Mouse (Mus musculus): Measurements from ENCODE around the gene Coq7. TPM values are rescaled to one million over a fixed set of nuclear protein-coding genes. Genes with fewer than 3 reads are reported as not detected.

The Coq7 gene
- polyA plus RNA-seq, 1 experiment from 2014 or later, result 127 TPM

DNA sequence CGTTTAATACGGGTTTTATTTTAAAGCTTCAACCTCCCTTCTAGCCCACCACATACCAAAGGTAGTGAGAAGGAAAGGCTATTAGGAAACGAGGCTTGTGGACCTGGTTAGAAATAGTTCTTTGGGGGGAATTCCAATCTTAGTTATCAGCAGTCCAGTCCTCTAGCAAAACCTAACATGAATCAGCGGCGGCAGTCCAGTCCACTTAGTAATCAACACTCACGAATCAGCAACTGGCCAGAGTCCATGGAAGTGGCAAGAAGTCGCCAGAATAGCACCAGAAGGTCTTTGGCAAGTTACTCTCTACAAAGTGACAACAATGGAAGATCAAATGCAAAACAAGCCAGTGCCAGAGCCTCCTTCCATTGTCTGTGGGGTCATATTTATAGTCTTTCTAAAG lies 24.6 kb downstream of the Coq7 start:
- Histone ChIP-seq H3K27ac (ENCODE audit: low read depth, low read length) (no peak overlapping the region), H3K36me3 (ENCODE audit: control insufficient read depth, insufficient read depth, low read length) (no peaks in the 10 kb centered on the region), H3K4me3 (ENCODE audit: low read depth, low read length) (no peak overlapping the region), H3K4me2 (ENCODE audit: low read depth, low read length) (no peak overlapping the region), H3K27me3 (ENCODE audit: control insufficient read depth, insufficient read depth, low read length) (no peaks in the 10 kb centered on the region), H3K9me3 (ENCODE audit: control insufficient read depth, low read length) (no peaks in the 10 kb centered on the region), H3K9ac (replicated peaks; ENCODE audit: low read depth, low read length) (no peak overlapping the region), H3K4me1 (ENCODE audit: control insufficient read depth, insufficient read depth, low read length) (no peaks in the 10 kb centered on the region)
- ATAC-seq (ENCODE audit: low read depth), result no peak
- WGBS, result 82% methylated on average over 7 of the region's 7 CpGs

DNA sequence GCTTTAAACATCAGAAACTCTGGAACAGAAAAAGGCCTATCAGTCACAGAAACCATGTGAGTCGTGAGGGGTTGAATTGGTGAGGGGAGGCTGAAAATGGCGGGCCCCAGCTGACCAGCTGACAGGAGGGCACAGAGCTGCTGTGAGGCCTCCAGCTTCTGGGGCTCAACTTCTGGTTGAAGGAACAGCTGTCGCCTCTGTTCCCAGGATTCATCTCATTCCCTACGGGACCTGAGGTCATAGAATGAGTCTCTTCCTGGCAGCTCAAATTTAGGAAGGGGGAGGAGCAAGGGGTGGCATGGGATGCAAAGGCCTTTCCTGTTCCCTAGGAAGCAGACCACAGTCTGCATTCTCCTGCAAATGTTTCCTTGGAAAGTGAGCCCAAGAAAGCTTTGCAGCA lies 29.3 kb downstream of the Coq7 start:
- Histone ChIP-seq H3K4me1 (ENCODE audit: control insufficient read depth, insufficient read depth, low read length) (no peaks in the 10 kb centered on the region), H3K9ac (replicated peaks; ENCODE audit: low read depth, low read length) (no peak overlapping the region), H3K36me3 (ENCODE audit: control insufficient read depth, insufficient read depth, low read length) (no peaks in the 10 kb centered on the region), H3K27me3 (ENCODE audit: control insufficient read depth, insufficient read depth, low read length) (no peaks in the 10 kb centered on the region), H3K9me3 (ENCODE audit: control insufficient read depth, low read length) (no peaks in the 10 kb centered on the region), H3K27ac (ENCODE audit: low read depth, low read length) (no peak overlapping the region), H3K4me2 (ENCODE audit: low read depth, low read length) (no peak overlapping the region), H3K4me3 (ENCODE audit: low read depth, low read length) (no peak overlapping the region)
- 64% methylated on average over 4 of the region's 4 CpGs for WGBS
- ATAC-seq (ENCODE audit: low read depth), result no peak

DNA sequence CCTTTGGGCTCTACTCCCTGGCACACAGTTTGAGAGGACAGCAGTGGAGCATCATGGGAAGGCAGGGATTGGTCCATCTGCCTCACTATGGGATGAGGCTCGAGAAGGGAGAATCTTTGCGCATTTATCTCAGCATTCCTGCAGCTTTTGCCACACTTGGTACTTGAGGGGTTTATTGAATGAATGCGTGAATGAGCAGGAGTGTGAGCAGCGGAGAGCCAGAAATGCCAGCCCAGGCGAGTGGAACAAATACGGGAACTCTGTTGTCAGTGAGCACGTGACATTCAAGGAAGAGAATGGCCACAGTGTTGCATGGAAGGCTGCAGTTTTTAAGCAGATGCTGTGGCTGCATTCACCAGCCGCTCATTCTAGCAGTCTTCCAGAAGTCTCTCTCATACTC lies 30.8 kb downstream of the Coq7 start:
- Histone ChIP-seq H3K27ac (ENCODE audit: low read depth, low read length) (no peak overlapping the region), H3K36me3 (ENCODE audit: control insufficient read depth, insufficient read depth, low read length) (no peaks in the 10 kb centered on the region), H3K4me2 (ENCODE audit: low read depth, low read length) (no peak overlapping the region), H3K9me3 (ENCODE audit: control insufficient read depth, low read length) (no peaks in the 10 kb centered on the region), H3K9ac (replicated peaks; ENCODE audit: low read depth, low read length) (no peak overlapping the region), H3K4me3 (ENCODE audit: low read depth, low read length) (no peak overlapping the region), H3K27me3 (ENCODE audit: control insufficient read depth, insufficient read depth, low read length) (no peaks in the 10 kb centered on the region), H3K4me1 (ENCODE audit: control insufficient read depth, insufficient read depth, low read length) (no peaks in the 10 kb centered on the region)
- no peak for ATAC-seq (ENCODE audit: low read depth)
- WGBS, result 66% methylated on average over 8 of the region's 8 CpGs

DNA sequence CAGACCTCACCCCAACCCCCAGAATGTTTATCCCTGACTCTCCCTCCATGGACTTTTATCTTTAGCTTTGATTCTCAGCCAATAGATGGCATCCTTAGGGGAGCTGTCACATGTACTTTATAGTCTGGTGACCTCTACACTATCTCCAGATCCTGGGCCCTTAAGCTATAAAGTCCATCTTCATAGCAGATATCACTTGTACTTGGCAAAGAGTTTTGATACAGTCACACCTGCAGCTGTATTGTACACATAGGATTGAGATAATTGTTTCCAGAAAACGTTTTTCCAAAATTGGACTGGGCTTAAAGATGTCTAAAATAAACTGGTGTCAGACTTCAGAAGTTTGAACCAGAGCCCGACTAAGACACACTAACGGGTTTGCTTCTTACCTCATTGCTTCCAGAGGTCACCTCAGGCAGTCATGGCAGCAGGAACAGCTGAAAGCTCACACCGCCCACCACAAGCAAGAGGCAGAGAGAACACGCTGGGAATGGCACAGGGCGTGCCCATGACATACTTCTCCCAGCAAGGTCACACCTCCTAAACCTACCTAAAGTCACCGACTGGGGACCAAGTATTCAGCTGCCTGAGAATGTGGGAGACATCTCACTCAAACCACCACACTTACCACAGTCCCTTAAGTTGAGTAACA lies 33.2 kb downstream of the Coq7 start:
- no peak overlapping the region for H3K4me3 ChIP-seq (ENCODE audit: low read depth, low read length)
- no peak for ATAC-seq (ENCODE audit: low read depth)
- H3K4me1 ChIP-seq (ENCODE audit: control insufficient read depth, insufficient read depth, low read length), result no peaks in the 10 kb centered on the region
- WGBS, result 77% methylated on average over 7 of the region's 7 CpGs
- no peak overlapping the region for H3K27ac ChIP-seq (ENCODE audit: low read depth, low read length)
- H3K9me3 ChIP-seq (ENCODE audit: control insufficient read depth, low read length), result no peaks in the 10 kb centered on the region
- no peak overlapping the region for H3K9ac ChIP-seq (replicated peaks; ENCODE audit: low read depth, low read length)
- no peak overlapping the region for H3K4me2 ChIP-seq (ENCODE audit: low read depth, low read length)
- no peaks in the 10 kb centered on the region for H3K27me3 ChIP-seq (ENCODE audit: control insufficient read depth, insufficient read depth, low read length)
- no peaks in the 10 kb centered on the region for H3K36me3 ChIP-seq (ENCODE audit: control insufficient read depth, insufficient read depth, low read length)

DNA sequence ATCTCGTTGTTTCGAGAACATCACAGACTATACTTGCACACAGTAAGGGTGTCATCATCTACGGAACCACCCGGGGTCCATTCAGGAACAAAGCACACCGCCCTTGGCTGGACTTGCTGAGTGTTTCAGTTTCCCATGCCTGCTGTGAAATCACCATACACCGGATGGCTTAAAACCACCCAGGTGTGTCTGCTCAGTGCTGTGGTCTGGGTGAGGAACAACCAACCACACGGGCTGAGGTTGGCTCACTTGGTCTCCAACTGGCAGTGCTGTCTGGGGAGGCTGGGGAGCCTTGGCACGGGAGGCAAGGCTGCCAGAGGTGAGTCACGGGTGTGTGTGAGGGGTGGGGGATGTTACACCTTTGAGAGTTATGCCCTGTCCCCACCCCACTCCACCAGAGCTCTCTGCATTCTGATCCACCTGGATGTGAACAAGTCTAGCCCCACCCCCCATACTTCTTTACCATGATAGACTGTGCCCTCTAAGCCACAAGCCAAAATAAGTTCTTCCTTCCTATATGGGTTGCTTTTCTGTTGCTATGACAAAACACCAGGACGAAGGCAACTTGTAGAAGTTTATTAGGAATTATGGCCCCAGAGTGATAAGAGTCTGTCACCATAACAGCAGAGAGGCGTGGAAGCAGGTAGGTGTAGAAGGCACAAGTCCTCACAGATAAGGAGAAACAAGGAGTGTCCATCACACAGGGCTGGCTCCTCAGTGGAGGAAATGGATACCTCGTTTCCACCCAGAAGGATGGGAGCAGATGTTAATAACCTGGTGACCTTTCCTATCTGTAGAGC lies 34.0 kb downstream of the Coq7 start:
- Histone ChIP-seq H3K36me3 (ENCODE audit: control insufficient read depth, insufficient read depth, low read length) (no peaks in the 10 kb centered on the region), H3K9me3 (ENCODE audit: control insufficient read depth, low read length) (no peaks in the 10 kb centered on the region), H3K4me3 (ENCODE audit: low read depth, low read length) (no peak overlapping the region), H3K27me3 (ENCODE audit: control insufficient read depth, insufficient read depth, low read length) (no peaks in the 10 kb centered on the region), H3K4me1 (ENCODE audit: control insufficient read depth, insufficient read depth, low read length) (no peaks in the 10 kb centered on the region), H3K27ac (ENCODE audit: low read depth, low read length) (no peak overlapping the region), H3K9ac (replicated peaks; ENCODE audit: low read depth, low read length) (no peak overlapping the region), H3K4me2 (ENCODE audit: low read depth, low read length) (no peak overlapping the region)
- 88% methylated on average over 12 of the region's 12 CpGs for whole genome bisulfite sequencing
- ATAC-seq (ENCODE audit: low read depth), result no peak

DNA sequence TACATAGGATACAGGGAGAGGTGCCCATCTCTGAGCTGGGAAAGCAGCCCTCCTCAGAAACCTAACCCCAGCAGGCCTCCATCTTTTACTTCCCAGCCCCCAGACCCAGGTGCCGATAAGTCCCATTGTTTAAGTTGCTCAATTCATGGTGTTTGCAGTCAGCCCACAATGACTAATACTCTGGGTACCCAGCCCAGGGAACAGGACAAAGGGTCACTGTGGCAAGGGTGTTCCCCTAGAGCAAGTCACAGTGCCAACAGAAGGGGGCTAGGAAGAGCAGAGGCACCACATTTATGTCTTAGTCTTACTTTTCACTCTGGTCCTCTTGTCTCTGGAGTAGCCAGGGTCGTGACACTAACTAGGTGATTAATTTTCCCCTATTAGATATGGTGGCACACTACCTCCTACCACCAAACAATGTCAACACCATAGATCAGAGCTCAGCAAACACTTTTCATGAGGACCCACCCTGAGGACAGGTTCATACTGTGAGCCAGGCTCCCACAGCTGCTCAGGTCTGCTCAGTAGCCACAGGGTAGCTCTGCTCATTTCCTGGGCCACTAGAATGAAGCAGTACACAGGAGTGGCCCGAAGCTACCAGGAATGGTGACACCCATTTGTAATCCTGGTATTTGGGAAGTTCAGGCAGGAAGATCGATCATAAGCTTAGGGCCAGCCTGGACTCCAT lies 38.1 kb downstream of the Coq7 start:
- no peak for ATAC-seq (ENCODE audit: low read depth)
- H3K4me2 ChIP-seq (ENCODE audit: low read depth, low read length), result no peak overlapping the region
- WGBS, result 78% methylated on average over 4 of the region's 4 CpGs
- H3K4me3 ChIP-seq (ENCODE audit: low read depth, low read length), result no peak overlapping the region
- H3K9ac ChIP-seq (replicated peaks; ENCODE audit: low read depth, low read length), result no peak overlapping the region
- peaks cover 15% of the 10 kb centered on the region for H3K27me3 ChIP-seq (ENCODE audit: control insufficient read depth, insufficient read depth, low read length)
- no peaks in the 10 kb centered on the region for H3K9me3 ChIP-seq (ENCODE audit: control insufficient read depth, low read length)
- no peaks in the 10 kb centered on the region for H3K36me3 ChIP-seq (ENCODE audit: control insufficient read depth, insufficient read depth, low read length)
- H3K4me1 ChIP-seq (ENCODE audit: control insufficient read depth, insufficient read depth, low read length), result 0 out of 2 replicates have a peak, but pooled peaks cover 4% of the 10 kb centered on the region
- H3K27ac ChIP-seq (ENCODE audit: low read depth, low read length), result no peak overlapping the region

DNA sequence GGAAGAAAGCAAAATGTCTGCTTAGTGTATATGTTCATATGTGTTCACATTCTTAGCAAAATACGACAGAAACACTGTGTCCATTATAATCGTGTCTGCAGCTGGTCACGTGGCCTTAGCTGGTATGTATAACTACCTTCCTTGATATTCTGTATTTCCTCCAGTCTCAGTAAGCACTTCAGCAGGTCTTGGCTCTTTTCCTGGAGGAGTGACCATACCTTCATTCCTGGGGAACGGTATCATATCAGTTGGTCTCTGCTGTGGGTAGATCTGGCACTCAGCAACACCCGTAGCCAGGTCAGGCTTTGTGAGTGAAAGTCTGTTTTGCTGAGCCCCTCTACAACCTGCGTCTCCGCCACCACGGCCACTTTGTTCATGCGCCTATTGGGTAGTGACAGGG lies 39.3 kb downstream of the Coq7 start:
- H3K27ac ChIP-seq (ENCODE audit: low read depth, low read length), result no peak overlapping the region
- 92% methylated on average over 9 of the region's 9 CpGs for WGBS
- no peaks in the 10 kb centered on the region for H3K36me3 ChIP-seq (ENCODE audit: control insufficient read depth, insufficient read depth, low read length)
- H3K4me2 ChIP-seq (ENCODE audit: low read depth, low read length), result no peak overlapping the region
- H3K4me1 ChIP-seq (ENCODE audit: control insufficient read depth, insufficient read depth, low read length), result 0 out of 2 replicates have a peak, but pooled peaks cover 4% of the 10 kb centered on the region
- no peak for ATAC-seq (ENCODE audit: low read depth)
- H3K9me3 ChIP-seq (ENCODE audit: control insufficient read depth, low read length), result no peaks in the 10 kb centered on the region
- H3K4me3 ChIP-seq (ENCODE audit: low read depth, low read length), result no peak overlapping the region
- H3K27me3 ChIP-seq (ENCODE audit: control insufficient read depth, insufficient read depth, low read length), result peaks cover 20% of the 10 kb centered on the region
- no peak overlapping the region for H3K9ac ChIP-seq (replicated peaks; ENCODE audit: low read depth, low read length)

DNA sequence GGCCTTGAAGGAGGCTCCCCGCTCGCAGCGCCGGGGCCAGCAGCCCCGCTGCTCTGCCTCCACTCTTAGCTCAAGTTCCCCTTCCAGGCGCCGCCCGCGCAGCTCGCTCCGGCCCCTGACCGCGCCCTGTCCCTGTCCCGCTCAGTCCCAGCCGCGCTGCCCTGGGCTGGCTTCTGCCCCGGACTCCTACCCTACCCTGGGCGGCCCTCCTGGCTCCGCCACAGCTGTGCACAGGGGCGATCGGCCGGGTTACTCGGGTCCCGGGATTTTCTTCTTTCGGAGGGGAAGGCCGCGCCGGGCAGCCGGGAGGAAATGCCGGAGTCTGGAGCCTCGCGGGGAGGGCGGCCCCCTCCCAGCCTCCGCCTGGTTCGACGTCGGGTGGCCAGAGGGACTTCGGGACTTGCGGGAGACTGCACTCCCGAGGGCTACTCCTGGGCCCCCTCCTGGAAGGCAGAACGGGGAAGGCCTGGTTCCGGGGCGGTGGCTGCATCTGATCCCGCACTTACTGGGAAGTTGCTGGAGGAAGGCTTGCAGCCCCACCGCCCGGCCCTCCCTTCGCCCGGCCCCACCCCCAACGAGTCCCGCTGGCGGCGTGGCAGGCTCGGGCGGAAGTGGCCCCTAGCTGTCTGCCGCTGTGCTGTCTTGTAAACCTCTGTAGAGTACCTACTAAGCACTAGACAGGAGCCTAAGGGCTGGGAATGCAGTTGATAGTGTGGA lies 41.6 kb downstream of the Coq7 start, which contains the start of gene Itpripl2:
TSS of gene Itpripl2 (minus strand) at position 545 of the 717 bp plus-strand sequence.
- ATAC-seq (ENCODE audit: low read depth), result peak; percentile 86
- Histone ChIP-seq H3K4me1 (ENCODE audit: control insufficient read depth, insufficient read depth, low read length) (0 out of 2 replicates have a peak, but pooled peaks cover 4% of the 10 kb centered on the region), H3K9me3 (ENCODE audit: control insufficient read depth, low read length) (no peaks in the 10 kb centered on the region), H3K36me3 (ENCODE audit: control insufficient read depth, insufficient read depth, low read length) (no peaks in the 10 kb centered on the region), H3K27ac (ENCODE audit: low read depth, low read length) (no peak within 1 kb of the TSS), H3K4me3 (ENCODE audit: low read depth, low read length) (peak within 1 kb of the TSS; percentile 44), H3K4me2 (ENCODE audit: low read depth, low read length) (peak within 1 kb of the TSS; percentile 61), H3K27me3 (ENCODE audit: control insufficient read depth, insufficient read depth, low read length) (peaks cover 20% of the 10 kb centered on the region), H3K9ac (replicated peaks; ENCODE audit: low read depth, low read length) (peak within 1 kb of the TSS; percentile 49)
- WGBS, result under 1% methylated on average over 53 of the region's 55 CpGs
